Mouse (Mus musculus): ENCODE results near the gene Ttc34. TPM values are rescaled to one million over a fixed set of nuclear protein-coding genes. Genes with fewer than 3 reads are reported as not detected.

Gene Ttc34
- polyA plus RNA-seq, 1 experiment from 2014 or later: 0.10 TPM

DNA sequence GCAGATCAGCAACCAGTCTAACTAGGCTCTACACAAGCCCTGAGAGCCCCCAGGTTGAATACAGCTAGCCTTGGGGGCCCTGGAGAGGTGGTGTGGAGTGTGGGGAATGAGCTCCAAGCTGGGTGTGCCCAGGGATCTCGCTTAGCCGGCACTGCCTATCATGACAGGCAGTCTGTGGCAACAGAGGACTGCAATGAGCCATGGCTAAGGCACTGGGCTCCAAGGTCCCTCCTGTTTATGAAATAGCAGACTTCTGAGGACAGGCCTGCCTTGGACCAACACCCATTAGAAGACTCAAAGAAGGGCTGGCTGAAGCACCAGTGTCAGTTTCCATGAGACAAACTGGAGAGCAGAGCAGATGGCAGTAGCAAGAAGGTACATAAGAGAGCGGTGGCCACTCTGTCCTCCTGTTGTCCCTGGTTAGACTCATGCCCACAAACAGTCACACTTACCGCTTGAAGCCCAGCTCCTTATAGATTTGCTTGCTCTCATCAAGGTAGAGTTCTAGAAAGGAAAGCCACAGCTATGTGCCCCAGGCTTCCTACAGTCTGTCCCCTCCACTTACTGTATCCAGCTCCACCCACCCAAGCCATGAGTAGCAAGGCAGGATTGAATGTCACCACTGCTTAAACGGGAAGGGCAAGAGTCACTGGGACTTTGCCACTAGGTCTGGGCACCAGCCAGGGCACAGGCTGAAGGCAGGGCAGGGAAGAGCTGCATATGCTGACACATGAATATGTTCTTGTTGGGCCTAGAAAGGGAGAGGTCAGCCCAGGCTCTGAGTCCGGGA lies 60.6 kb downstream of the Ttc34 start:
- H3K36me3 ChIP-seq (ENCODE audit: control insufficient read depth, insufficient read depth, low read length): no peaks in the 10 kb centered on the region
- WGBS: 68% methylated on average over 6 of the region's 6 CpGs
- H3K27ac ChIP-seq (ENCODE audit: low read depth, low read length): no peak overlapping the region
- ATAC-seq (replicated peaks; ENCODE audit: low FRiP score): no peak
- peak overlapping the region; percentile 60 for H3K4me3 ChIP-seq (ENCODE audit: low read depth, low read length)
- peaks cover 11% of the 10 kb centered on the region for H3K4me1 ChIP-seq (replicated peaks; ENCODE audit: control insufficient read depth, insufficient read depth, low read length)
- peak overlapping the region; percentile 49 for H3K9ac ChIP-seq (ENCODE audit: low read depth, low read length)
- H3K27me3 ChIP-seq (replicated peaks; ENCODE audit: control insufficient read depth, insufficient read depth, low read length): peaks cover 27% of the 10 kb centered on the region
- H3K4me2 ChIP-seq: peak overlapping the region; percentile 86
- H3K9me3 ChIP-seq (ENCODE audit: control insufficient read depth, low read length): no peaks in the 10 kb centered on the region
- DNase-seq (ENCODE audit: low spot score): no peak

DNA sequence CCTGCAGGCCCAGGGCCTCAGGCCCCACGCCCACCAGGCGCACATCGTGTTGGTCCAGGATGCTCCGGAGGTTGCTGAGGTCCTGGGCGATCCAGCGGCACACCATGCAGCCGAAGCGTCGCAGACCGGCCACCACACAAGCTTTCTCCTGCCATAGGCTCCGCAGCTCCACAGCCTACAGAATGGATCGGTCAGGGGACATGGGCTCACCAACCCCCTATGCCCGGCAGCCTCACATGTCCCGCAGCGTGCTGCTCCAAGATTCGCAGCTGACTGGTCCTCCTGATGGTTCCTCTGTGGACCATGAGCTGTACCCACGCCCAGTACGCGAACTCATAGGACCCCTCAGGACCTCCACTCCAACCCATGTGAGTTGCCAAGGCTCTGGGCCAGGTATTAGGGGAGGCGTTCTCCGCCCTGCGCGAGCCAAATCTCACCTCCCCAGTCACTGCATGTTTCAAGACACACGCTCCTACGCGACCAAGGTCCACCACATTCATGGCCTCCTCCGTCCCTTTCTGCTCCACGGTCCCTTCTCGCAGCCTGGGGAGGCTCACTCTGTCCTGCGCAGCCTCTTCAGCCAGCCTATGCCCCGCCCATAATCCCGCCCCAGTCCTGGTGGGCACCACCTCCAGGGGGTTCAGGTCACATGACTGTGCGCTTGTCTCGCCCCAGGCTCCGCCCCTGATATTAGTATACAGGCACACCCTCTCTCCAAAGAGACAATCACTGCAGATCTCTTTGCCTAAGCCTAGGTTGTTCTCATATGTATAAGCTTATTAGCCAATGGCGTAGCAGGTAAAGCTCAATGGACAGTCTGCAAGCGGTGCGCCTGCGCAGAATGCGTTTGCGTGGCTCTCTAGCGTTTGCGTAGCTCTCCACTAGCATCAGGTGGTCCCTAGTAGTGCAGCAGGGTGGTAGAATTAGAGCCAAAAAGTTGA lies 61.5 kb downstream of the Ttc34 start, which contains the start of gene Fam213b:
TSS of gene Fam213b (minus strand) at position 630 of the 941 bp plus-strand sequence.
- Histone ChIP-seq H3K36me3 (ENCODE audit: control insufficient read depth, insufficient read depth, low read length) (no peaks in the 10 kb centered on the region), H3K27me3 (replicated peaks; ENCODE audit: control insufficient read depth, insufficient read depth, low read length) (peaks cover 27% of the 10 kb centered on the region), H3K4me3 (ENCODE audit: low read depth, low read length) (peak within 1 kb of the TSS; percentile 60), H3K27ac (ENCODE audit: low read depth, low read length) (no peak within 1 kb of the TSS), H3K4me1 (replicated peaks; ENCODE audit: control insufficient read depth, insufficient read depth, low read length) (peaks cover 11% of the 10 kb centered on the region), H3K9me3 (ENCODE audit: control insufficient read depth, low read length) (no peaks in the 10 kb centered on the region), H3K4me2 (peak within 1 kb of the TSS; percentile 86), H3K9ac (ENCODE audit: low read depth, low read length) (peak within 1 kb of the TSS; percentile 49)
- WGBS: 9% methylated on average over 43 of the region's 43 CpGs
- DNase-seq (ENCODE audit: low spot score): peak; percentile 84
- ATAC-seq (replicated peaks; ENCODE audit: low FRiP score): peak; percentile 97

DNA sequence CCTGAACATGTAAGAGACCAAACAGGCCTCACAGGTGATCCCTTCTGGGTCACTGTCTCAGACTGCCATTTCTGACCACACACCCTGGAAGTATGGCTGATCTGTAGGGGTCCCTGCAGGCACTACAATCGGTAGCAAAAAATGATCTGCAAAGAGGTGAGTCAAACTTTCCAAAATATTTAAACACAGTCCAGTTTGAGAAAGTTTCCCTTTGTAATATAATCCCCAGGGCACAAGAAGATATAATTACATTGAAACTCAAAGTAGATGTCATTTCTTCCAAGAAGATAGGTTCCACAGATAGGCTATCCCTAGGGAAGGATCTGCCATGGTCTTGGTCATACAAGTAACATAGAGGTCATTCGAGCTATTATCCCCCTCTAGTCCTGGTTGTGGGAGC lies 65.1 kb downstream of the Ttc34 start:
- no peak for DNase-seq (ENCODE audit: low spot score)
- H3K4me1 ChIP-seq (replicated peaks; ENCODE audit: control insufficient read depth, insufficient read depth, low read length): peaks cover 15% of the 10 kb centered on the region
- no peaks in the 10 kb centered on the region for H3K9me3 ChIP-seq (ENCODE audit: control insufficient read depth, low read length)
- ATAC-seq (replicated peaks; ENCODE audit: low FRiP score): no peak
- H3K27me3 ChIP-seq (replicated peaks; ENCODE audit: control insufficient read depth, insufficient read depth, low read length): peaks cover 4% of the 10 kb centered on the region
- no peak overlapping the region for H3K27ac ChIP-seq (ENCODE audit: low read depth, low read length)
- H3K9ac ChIP-seq (ENCODE audit: low read depth, low read length): no peak overlapping the region
- H3K4me2 ChIP-seq: no peak overlapping the region
- no peaks in the 10 kb centered on the region for H3K36me3 ChIP-seq (ENCODE audit: control insufficient read depth, insufficient read depth, low read length)
- 88% methylated on average over 2 of the region's 2 CpGs for WGBS
- H3K4me3 ChIP-seq (ENCODE audit: low read depth, low read length): no peak overlapping the region

DNA sequence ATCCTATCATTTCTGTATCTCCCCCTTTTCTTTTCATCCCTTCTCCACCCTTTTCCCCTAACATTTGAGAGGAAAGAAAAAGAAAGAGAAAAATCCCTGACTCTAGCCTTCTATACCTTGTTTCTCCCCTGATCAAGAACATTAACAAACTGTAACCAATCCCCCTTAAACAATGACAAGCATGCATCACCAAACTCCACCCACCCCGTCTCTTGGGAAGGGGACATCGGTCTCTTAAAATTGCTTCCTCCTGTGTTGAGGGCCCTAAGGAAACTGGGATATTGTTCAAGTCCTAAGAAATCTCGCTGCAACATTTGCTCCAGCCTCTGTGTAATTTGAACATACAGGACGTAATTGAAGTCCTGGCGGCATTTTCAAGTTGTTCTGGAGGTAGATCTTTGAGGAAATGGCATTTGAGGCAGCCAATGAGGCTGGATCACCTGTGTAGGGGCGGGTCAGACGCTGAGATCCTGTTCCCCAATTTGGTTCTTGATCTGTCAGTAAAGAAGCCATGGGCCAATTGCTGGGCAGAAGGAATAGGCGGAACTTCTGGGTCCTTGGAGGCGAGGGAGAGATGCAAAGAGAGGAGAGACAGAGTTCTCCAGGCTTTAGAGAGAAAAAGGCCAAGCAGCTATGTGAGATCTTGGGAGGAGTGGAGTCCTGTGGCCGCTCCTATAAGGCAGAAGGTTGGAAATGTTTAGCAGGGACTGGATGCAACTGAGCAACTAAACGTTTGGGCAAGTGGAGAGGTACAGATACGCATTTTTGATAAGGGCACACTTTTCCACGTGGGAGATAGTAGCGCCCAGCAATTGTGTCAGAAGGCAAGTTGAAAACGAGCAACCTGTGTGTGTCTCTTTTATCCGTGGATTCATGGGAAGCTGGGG lies 67.2 kb downstream of the Ttc34 start:
- ATAC-seq (replicated peaks; ENCODE audit: low FRiP score): peak; percentile 94
- H3K27ac ChIP-seq (ENCODE audit: low read depth, low read length): 0 out of 2 replicates have a peak overlapping the region, but pooled peaks have one; percentile 42
- H3K9ac ChIP-seq (ENCODE audit: low read depth, low read length): peak overlapping the region; percentile 75
- peak overlapping the region; percentile 84 for H3K4me2 ChIP-seq
- no peaks in the 10 kb centered on the region for H3K9me3 ChIP-seq (ENCODE audit: control insufficient read depth, low read length)
- 1% methylated on average over 16 of the region's 16 CpGs for WGBS
- H3K4me1 ChIP-seq (replicated peaks; ENCODE audit: control insufficient read depth, insufficient read depth, low read length): peaks cover 15% of the 10 kb centered on the region
- DNase-seq (ENCODE audit: low spot score): peak; percentile 71
- H3K4me3 ChIP-seq (ENCODE audit: low read depth, low read length): peak overlapping the region; percentile 57
- no peaks in the 10 kb centered on the region; the same call in 1 of the 2 replicates for H3K27me3 ChIP-seq (replicated peaks; ENCODE audit: control insufficient read depth, insufficient read depth, low read length)
- no peaks in the 10 kb centered on the region for H3K36me3 ChIP-seq (ENCODE audit: control insufficient read depth, insufficient read depth, low read length)

DNA sequence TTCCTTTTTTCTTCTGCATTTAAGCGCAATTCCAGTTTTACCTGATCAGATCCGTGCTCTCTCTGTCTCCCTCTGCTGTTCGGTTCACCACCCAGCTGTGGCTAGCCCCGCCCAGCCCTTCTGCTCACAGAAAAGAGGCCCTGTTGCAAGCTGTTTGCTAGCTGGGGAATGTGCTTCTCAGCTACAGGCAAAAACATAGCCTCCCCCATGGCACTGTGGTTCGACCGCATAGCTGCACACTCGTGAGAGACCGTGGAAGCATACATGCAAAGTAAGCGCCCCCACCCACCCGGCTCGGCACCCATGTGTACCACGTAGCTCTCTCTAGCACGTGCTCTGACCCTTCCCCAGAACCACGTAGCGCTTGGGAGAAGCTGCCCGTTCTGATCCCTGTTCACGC lies 70.6 kb downstream of the Ttc34 start:
- Histone ChIP-seq H3K27ac (ENCODE audit: low read depth, low read length) (peak overlapping the region; percentile 84), H3K9ac (ENCODE audit: low read depth, low read length) (peak overlapping the region; percentile 68), H3K4me2 (peak overlapping the region; percentile 51), H3K4me3 (ENCODE audit: low read depth, low read length) (no peak overlapping the region), H3K36me3 (ENCODE audit: control insufficient read depth, insufficient read depth, low read length) (no peaks in the 10 kb centered on the region), H3K27me3 (replicated peaks; ENCODE audit: control insufficient read depth, insufficient read depth, low read length) (no peaks in the 10 kb centered on the region), H3K9me3 (ENCODE audit: control insufficient read depth, low read length) (no peaks in the 10 kb centered on the region), H3K4me1 (replicated peaks; ENCODE audit: control insufficient read depth, insufficient read depth, low read length) (peaks cover 43% of the 10 kb centered on the region)
- ATAC-seq (replicated peaks; ENCODE audit: low FRiP score) (peak; percentile 44; the same call in 1 of the 2 replicates), DNase-seq (ENCODE audit: low spot score) (peak; percentile 80)
- 44% methylated on average over 17 of the region's 17 CpGs for whole genome bisulfite sequencing

DNA sequence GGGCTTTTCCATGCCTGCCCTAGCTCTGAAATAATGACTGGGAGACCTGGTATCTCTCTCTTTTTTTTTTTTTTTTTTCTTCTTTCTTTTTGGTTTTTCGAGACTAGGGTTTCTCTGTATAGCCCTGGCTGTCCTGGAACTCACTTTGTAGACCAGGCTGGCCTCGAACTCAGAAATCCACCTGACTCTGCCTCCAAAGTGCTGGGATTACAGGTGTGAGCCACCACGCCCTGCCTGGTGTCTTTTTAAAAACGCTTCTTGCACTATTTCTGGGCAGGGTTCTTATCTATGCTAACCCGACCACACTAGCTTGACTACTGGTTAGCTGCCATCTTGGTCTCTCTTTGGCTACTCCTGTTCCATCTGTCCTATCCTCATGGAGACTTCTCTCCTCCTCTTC lies 71.2 kb downstream of the Ttc34 start:
- no peak overlapping the region for H3K4me3 ChIP-seq (ENCODE audit: low read depth, low read length)
- peak overlapping the region; percentile 68; the same call in 1 of the 2 replicates for H3K9ac ChIP-seq (ENCODE audit: low read depth, low read length)

DNA sequence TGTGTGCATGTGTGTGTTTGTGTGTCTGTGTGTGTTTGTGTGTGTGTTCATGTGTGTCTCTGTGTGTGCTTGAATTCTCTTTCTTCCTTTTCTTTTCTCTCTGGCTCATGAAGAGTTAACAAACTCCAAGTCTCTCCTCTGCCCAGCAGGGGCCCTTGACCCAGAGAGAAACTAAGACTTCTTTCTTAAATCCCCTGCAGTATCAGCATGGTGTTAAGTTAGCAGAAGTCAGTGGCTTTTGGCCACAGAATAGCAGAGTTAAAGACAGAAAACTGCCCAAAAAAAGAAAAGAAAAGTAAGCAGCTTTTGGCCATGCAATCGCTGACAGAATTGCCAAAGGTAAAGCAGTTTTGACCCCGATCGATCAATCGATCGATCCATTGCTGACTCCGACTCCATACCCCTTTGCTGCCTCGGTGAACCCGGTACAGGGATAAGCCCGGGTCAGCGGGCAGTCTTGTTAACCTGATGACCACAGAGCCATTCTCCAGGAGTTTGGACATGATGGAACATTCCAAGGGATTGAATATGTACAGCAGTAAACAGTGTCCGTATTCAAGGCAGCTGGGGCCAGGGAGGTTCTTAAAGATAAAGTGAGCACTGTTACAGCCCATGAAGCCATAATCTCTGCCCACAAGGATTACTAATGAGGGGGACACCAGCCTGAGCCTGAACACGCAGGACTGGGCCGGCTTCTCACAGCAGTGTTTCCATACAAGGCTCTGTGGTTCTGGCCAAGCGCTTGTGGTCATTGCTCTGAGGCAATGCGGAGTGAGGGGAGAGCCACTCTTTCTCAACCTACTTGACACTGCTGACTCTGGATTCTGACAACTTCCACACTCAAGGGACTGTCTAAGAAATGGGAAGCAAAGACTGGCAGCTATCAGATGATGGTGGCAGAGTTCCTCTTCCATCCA lies 73.6 kb downstream of the Ttc34 start:
- peak overlapping the region; percentile 7; the same call in 1 of the 2 replicates for H3K4me3 ChIP-seq (ENCODE audit: low read depth, low read length)
- H3K9me3 ChIP-seq (ENCODE audit: control insufficient read depth, low read length): no peaks in the 10 kb centered on the region
- no peak for DNase-seq (ENCODE audit: low spot score)
- H3K36me3 ChIP-seq (ENCODE audit: control insufficient read depth, insufficient read depth, low read length): no peaks in the 10 kb centered on the region
- H3K4me1 ChIP-seq (replicated peaks; ENCODE audit: control insufficient read depth, insufficient read depth, low read length): peaks cover 51% of the 10 kb centered on the region
- ATAC-seq (replicated peaks; ENCODE audit: low FRiP score): peak; percentile 67
- H3K9ac ChIP-seq (ENCODE audit: low read depth, low read length): peak overlapping the region; percentile 49
- 27% methylated on average over 15 of the region's 15 CpGs for WGBS
- H3K4me2 ChIP-seq: peak overlapping the region; percentile 60
- no peaks in the 10 kb centered on the region for H3K27me3 ChIP-seq (replicated peaks; ENCODE audit: control insufficient read depth, insufficient read depth, low read length)
- peak overlapping the region; percentile 92 for H3K27ac ChIP-seq (ENCODE audit: low read depth, low read length)

More for the DNA sequence above, 71.2 kb downstream of the Ttc34 start:
- DNase-seq (ENCODE audit: low spot score) (no peak), ATAC-seq (replicated peaks; ENCODE audit: low FRiP score) (no peak)
- 65% methylated on average over 5 of the region's 5 CpGs for WGBS
- H3K4me1 ChIP-seq (replicated peaks; ENCODE audit: control insufficient read depth, insufficient read depth, low read length): peaks cover 47% of the 10 kb centered on the region
- H3K27me3 ChIP-seq (replicated peaks; ENCODE audit: control insufficient read depth, insufficient read depth, low read length): no peaks in the 10 kb centered on the region
- H3K36me3 ChIP-seq (ENCODE audit: control insufficient read depth, insufficient read depth, low read length): no peaks in the 10 kb centered on the region
- no peak overlapping the region for H3K4me2 ChIP-seq
- H3K9me3 ChIP-seq (ENCODE audit: control insufficient read depth, low read length): no peaks in the 10 kb centered on the region
- H3K27ac ChIP-seq (ENCODE audit: low read depth, low read length): peak overlapping the region; percentile 84; the same call in 1 of the 2 replicates

Data from liver, embryonic 11.5 days (tissue).